Mouse (Mus musculus): ENCODE data around the gene Olfr787.

Gene Olfr787

GRCm38 (mm10) chr10:129461562-129461961 is at the start of gene Olfr787:
Gene Olfr787, plus strand, starts transcription at chr10:129461862.
- 86% methylated on average over 3 of the region's 3 CpGs for WGBS

GRCm38 (mm10) chr10:129427006-129427405 is 34.7 kb upstream of the Olfr787 start, which contains the start of gene Olfr786:
Gene Olfr786, plus strand, starts transcription at chr10:129427306.

GRCm38 (mm10) chr10:129470698-129471097 is 9.0 kb downstream of the Olfr787 start, which contains the start of gene Olfr788:
Gene Olfr788, plus strand, starts transcription at chr10:129470998.

GRCm38 (mm10) chr10:129473256-129473655 is 11.6 kb downstream of the Olfr787 start:
- WGBS = 62% methylated on average over 2 of the region's 2 CpGs

- WGBS = 64% methylated on average over 2 of the region's 2 CpGs
Measured at GRCm38 (mm10) chr10:129484452-129484851, 22.8 kb downstream of the Olfr787 start, which contains the start of gene Olfr789. Gene Olfr789, plus strand, starts transcription at chr10:129484752.

GRCm38 (mm10) chr10:129490101-129490500 is 28.4 kb downstream of the Olfr787 start:
- WGBS = 48% methylated on average over 2 of the region's 2 CpGs

GRCm38 (mm10) chr10:129498192-129498591 is 36.5 kb downstream of the Olfr787 start, which contains the start of gene Olfr790:
Gene Olfr790, plus strand, starts transcription at chr10:129498492.

Data from cerebral cortex, adult 2 months (tissue).